Mouse (Mus musculus) ES-Bruce4 (cell line): ENCODE data around the gene Krt33b.

ENCODE experiments used
- CTCF ChIP-seq: IDR thresholded peaks from one replicate; pipeline ENCODE4 v1.8.1; 2011; ENCODE audit warnings: low read depth, low read length
- EP300 ChIP-seq: IDR thresholded peaks from 2 replicates; pipeline ENCODE4 v1.6.1; 2011; ENCODE audit warnings: low read depth, low read length; ENCODE audit not compliant: insufficient read depth
- POLR2A ChIP-seq: IDR thresholded peaks from one replicate; pipeline ENCODE4 v1.8.1; 2011; ENCODE audit warnings: low read length; ENCODE audit not compliant: insufficient read depth

GRCm38 (mm10) chr11:100004846-100005245, 24.8 kb downstream of the Krt33b start:
- TF ChIP-seq CTCF (peak; percentile 60), POLR2A (no peak), EP300 (no peak)
